Mouse (Mus musculus): Measurements from ENCODE around the gene Gpr75. TPM values are rescaled to one million over a fixed set of nuclear protein-coding genes. Genes with fewer than 3 reads are reported as not detected.

Gpr75 gene
- polyA plus RNA-seq, 1 experiment from 2014 or later = 0.29 TPM

- Histone ChIP-seq H3K9ac (ENCODE audit: low read depth, low read length) (no peak overlapping the region), H3K4me2 (ENCODE audit: low read depth, low read length) (no peak overlapping the region), H3K4me1 (ENCODE audit: control insufficient read depth, insufficient read depth, low read length) (no peaks in the 10 kb centered on the region), H3K9me3 (ENCODE audit: control insufficient read depth, low read length) (no peaks in the 10 kb centered on the region), H3K36me3 (ENCODE audit: control insufficient read depth, insufficient read depth, low read length) (peaks cover 25% of the 10 kb centered on the region), H3K4me3 (ENCODE audit: low read depth, low read length) (no peak overlapping the region), H3K27ac (replicated peaks; ENCODE audit: low read depth, low read length) (no peak overlapping the region), H3K27me3 (replicated peaks; ENCODE audit: control insufficient read depth, insufficient read depth, low read length) (no peaks in the 10 kb centered on the region)
- WGBS = 95% methylated on average over 3 of the region's 3 CpGs
- DNase-seq (ENCODE audit: low spot score) (no peak), ATAC-seq (ENCODE audit: low read depth) (no peak)
These were observed 38.1 kb downstream of the Gpr75 start for GRCm38 (mm10) chr11:30923283-30923682.

- ATAC-seq (ENCODE audit: low read depth) (no peak), DNase-seq (ENCODE audit: low spot score) (no peak)
- Histone ChIP-seq H3K9ac (ENCODE audit: low read depth, low read length) (no peak overlapping the region), H3K9me3 (ENCODE audit: control insufficient read depth, low read length) (no peaks in the 10 kb centered on the region), H3K4me3 (ENCODE audit: low read depth, low read length) (no peak overlapping the region), H3K27me3 (replicated peaks; ENCODE audit: control insufficient read depth, insufficient read depth, low read length) (no peaks in the 10 kb centered on the region), H3K27ac (replicated peaks; ENCODE audit: low read depth, low read length) (no peak overlapping the region), H3K4me2 (ENCODE audit: low read depth, low read length) (no peak overlapping the region), H3K36me3 (ENCODE audit: control insufficient read depth, insufficient read depth, low read length) (peaks cover 39% of the 10 kb centered on the region), H3K4me1 (ENCODE audit: control insufficient read depth, insufficient read depth, low read length) (no peaks in the 10 kb centered on the region)
These were observed 42.9 kb downstream of the Gpr75 start for GRCm38 (mm10) chr11:30928079-30928478.

GRCm38 (mm10) chr11:30928498-30928897 lies 43.3 kb downstream of the Gpr75 start:
- H3K36me3 ChIP-seq (ENCODE audit: control insufficient read depth, insufficient read depth, low read length) = peaks cover 39% of the 10 kb centered on the region
- 80% methylated on average over 1 of the region's 1 CpGs for WGBS

More at GRCm38 (mm10) chr11:30928498-30928897, 43.3 kb downstream of the Gpr75 start:
- Histone ChIP-seq H3K9me3 (ENCODE audit: control insufficient read depth, low read length) (no peaks in the 10 kb centered on the region), H3K4me2 (ENCODE audit: low read depth, low read length) (no peak overlapping the region), H3K27ac (replicated peaks; ENCODE audit: low read depth, low read length) (no peak overlapping the region), H3K4me1 (ENCODE audit: control insufficient read depth, insufficient read depth, low read length) (no peaks in the 10 kb centered on the region), H3K9ac (ENCODE audit: low read depth, low read length) (no peak overlapping the region), H3K4me3 (ENCODE audit: low read depth, low read length) (no peak overlapping the region), H3K27me3 (replicated peaks; ENCODE audit: control insufficient read depth, insufficient read depth, low read length) (no peaks in the 10 kb centered on the region)
- DNase-seq (ENCODE audit: low spot score) = no peak
- no peak for ATAC-seq (ENCODE audit: low read depth)

Other genes with a start within 250 kb of the Gpr75 start
- gene Acyp2, start 235.8 kb upstream of the Gpr75 start, polyA plus RNA-seq (2014; fragmentation: Nextera tagmentation; extraction: Ambion mirVana) = 13.4 and 16.7 TPM in 2 replicates
- 27.9 and 28.5 TPM in 2 replicates for gene Psme4, start 113.6 kb upstream of the Gpr75 start, polyA plus RNA-seq (2014; fragmentation: Nextera tagmentation; extraction: Ambion mirVana)
- gene Asb3, start 58 bp downstream of the Gpr75 start, polyA plus RNA-seq (2014; fragmentation: Nextera tagmentation; extraction: Ambion mirVana) = 30.7 and 32.7 TPM in 2 replicates
- gene Erlec1, start 69.0 kb downstream of the Gpr75 start, polyA plus RNA-seq (2014; fragmentation: Nextera tagmentation; extraction: Ambion mirVana) = 15.5 and 16.4 TPM in 2 replicates
- gene Chac2, start 101.0 kb downstream of the Gpr75 start, polyA plus RNA-seq (2014; fragmentation: Nextera tagmentation; extraction: Ambion mirVana) = 12.5 and 15.0 TPM in 2 replicates